Mouse (Mus musculus) heart, embryonic 14.5 days (tissue): ENCODE measurements around the gene AI854703. TPM values are rescaled to one million over a fixed set of nuclear protein-coding genes. Genes with fewer than 3 reads are reported as not detected.

Source experiments
- ATAC-seq: fragments of 200-750 bp; cut with Nextera tagmentation; 2 replicates; pipeline ENCODE4 v1.8.0; 2017; ENCODE audit warnings: low read depth, moderate TSS enrichment; ENCODE audit not compliant: insufficient number of reproducible peaks, insufficient read depth, low FRiP score
- H3K27ac ChIP-seq, 2 experiments: fragments of 200-500 bp in 1 of 2; fragments of 300-500 bp in 1 of 2; sonication (generic) in 1 of 2; replicated peaks in 1 of 2; 2 replicates each; pipeline ENCODE4 v1.5.1; 2012 to 2014; ENCODE audit warnings: low read depth in 2 of 2, low read length in 2 of 2, control low read depth in 1 of 2, mild to moderate bottlenecking in 1 of 2, mixed read lengths in 1 of 2; ENCODE audit not compliant: control insufficient read depth in 1 of 2, insufficient read depth in 1 of 2
- H3K27me3 ChIP-seq: fragments of 300-500 bp; sonication (generic); 2 replicates; pipeline ENCODE4 v1.6.1; 2014; ENCODE audit warnings: mild to moderate bottlenecking, low read length, control low read depth; ENCODE audit not compliant: control insufficient read depth, insufficient read depth
- H3K36me3 ChIP-seq: fragments of 300-500 bp; sonication (generic); 2 replicates; pipeline ENCODE4 v1.6.1; 2014; ENCODE audit warnings: mild to moderate bottlenecking, control low read depth, low read length, mixed read lengths; ENCODE audit not compliant: control insufficient read depth, insufficient read depth
- H3K4me1 ChIP-seq, 2 experiments: fragments of 200-500 bp in 1 of 2; fragments of 300-500 bp in 1 of 2; sonication (generic) in 1 of 2; 2 replicates each; pipeline ENCODE4 v1.6.1; 2012 to 2014; ENCODE audit warnings: low read length in 2 of 2, control low read depth in 1 of 2, mixed read lengths in 1 of 2; ENCODE audit not compliant: control insufficient read depth in 2 of 2, insufficient read depth in 2 of 2
- H3K4me2 ChIP-seq: fragments of 300-500 bp; sonication (generic); 2 replicates; pipeline ENCODE4 v1.6.1; 2014; ENCODE audit warnings: mild to moderate bottlenecking, low read length
- H3K4me3 ChIP-seq, 2 experiments: fragments of 200-500 bp in 1 of 2; fragments of 300-500 bp in 1 of 2; sonication (generic) in 1 of 2; 2 replicates each; pipeline ENCODE4 v1.5.1; 2012 to 2014; ENCODE audit warnings: low read length in 2 of 2, mild to moderate bottlenecking in 2 of 2, control low read depth in 1 of 2, low read depth in 1 of 2, moderate library complexity in 1 of 2; ENCODE audit not compliant: control insufficient read depth in 1 of 2, insufficient read depth in 1 of 2
- H3K9ac ChIP-seq: fragments of 300-500 bp; sonication (generic); 2 replicates; pipeline ENCODE4 v1.6.1; 2014; ENCODE audit warnings: mild to moderate bottlenecking, low read length
- H3K9me3 ChIP-seq: fragments of 300-500 bp; sonication (generic); 2 replicates; pipeline ENCODE4 v1.6.1; 2016; ENCODE audit warnings: low read length, control low read depth; ENCODE audit not compliant: control insufficient read depth
- WGBS: fragments of 180-500 bp; shearing (Covaris S2); extraction: QIAGEN DNeasy Blood & Tissue Kit; methylation state at CpG from one replicate; pipeline ENCODE4 v1.1.7; 2014; 5-methylcytosine and 5-hydroxymethylcytosine counted together
- polyA plus RNA-seq: library from polyadenylated mRNA; unstranded; fragments of >200 nt; fragmentation: Nextera tagmentation; extraction: Ambion mirVana; gene quantifications from 2 replicates; pipeline ENCODE4 v1.2.1, GENCODE M21; 2014

Gene AI854703
- polyA plus RNA-seq, 1 experiment from 2014 or later = 1.1 TPM

DNA sequence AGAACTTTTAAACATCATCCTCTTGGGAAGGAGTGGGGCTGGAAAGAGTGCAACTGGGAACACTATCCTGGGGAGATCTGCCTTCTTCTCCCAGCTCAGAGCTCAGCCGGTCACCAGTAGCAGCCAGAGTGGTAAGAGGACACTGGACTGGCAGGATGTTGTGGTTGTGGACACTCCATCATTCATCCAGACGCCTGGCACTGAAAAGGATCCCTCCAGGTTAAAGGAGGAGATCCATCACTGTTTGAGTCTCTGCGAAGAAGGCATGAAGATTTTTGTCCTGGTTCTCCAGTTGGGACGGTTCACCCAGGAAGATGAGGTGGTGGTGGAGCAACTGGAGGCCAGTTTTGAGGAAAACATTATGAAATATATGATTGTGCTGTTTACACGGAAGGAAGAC lies 32.2 kb downstream of the AI854703 start:
- ATAC-seq = no peak

DNA sequence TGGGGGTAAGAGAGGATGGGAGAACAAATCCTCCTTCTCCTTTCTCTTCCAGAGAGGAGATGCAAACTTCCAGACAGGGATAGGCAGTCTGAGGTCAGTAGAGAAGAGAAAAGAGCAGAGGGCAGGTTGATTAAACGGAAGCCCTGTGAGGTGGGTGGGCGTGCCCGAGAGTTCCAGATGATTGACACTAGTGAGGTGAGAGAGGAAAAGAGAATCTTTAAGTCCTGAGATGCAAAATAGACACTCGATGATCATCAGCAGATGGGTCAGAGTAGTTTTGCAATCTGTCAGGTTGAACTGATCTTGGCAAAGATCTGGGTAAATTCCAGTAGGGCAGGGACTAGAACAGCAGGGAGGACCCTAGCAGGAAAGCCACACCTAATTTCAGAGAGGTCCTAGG lies 38.2 kb downstream of the AI854703 start:
- Histone ChIP-seq H3K27ac (no peak overlapping the region), H3K4me3 (no peak overlapping the region), H3K4me2 (no peak overlapping the region), H3K9ac (no peak overlapping the region), H3K27me3 (no peaks in the 10 kb centered on the region), H3K36me3 (no peaks in the 10 kb centered on the region), H3K4me1 (no peaks in the 10 kb centered on the region), H3K9me3 (no peaks in the 10 kb centered on the region)
- no peak for ATAC-seq
- WGBS = 80% methylated on average over 4 of the region's 4 CpGs

More for the DNA sequence above, 32.2 kb downstream of the AI854703 start:
- H3K9me3 ChIP-seq = no peaks in the 10 kb centered on the region
- no peak overlapping the region for H3K27ac ChIP-seq
- H3K4me3 ChIP-seq = no peak overlapping the region
- H3K27me3 ChIP-seq = no peaks in the 10 kb centered on the region
- no peak overlapping the region for H3K4me2 ChIP-seq
- H3K36me3 ChIP-seq = no peaks in the 10 kb centered on the region
- no peaks in the 10 kb centered on the region for H3K4me1 ChIP-seq
- 74% methylated on average over 5 of the region's 5 CpGs for WGBS
- no peak overlapping the region for H3K9ac ChIP-seq

DNA sequence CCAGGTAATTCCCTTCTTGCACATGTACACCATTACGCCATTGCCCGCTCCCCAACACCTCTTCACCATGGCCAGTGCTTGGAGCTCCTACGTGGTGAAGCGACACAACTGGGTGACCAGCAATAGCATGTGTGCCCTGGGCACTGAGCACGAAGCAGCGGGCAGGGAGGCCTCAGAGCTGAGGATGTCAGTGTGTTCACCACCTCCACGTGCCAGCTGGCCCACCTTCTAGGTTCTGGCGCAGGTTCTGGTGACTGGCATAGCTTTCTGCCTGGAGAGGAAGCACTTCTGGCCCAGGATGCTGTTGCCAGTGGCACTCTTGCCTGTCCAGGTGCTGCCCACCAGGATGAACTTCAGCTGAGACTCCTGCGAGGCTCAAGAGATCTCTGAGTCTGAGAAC lies 38.9 kb downstream of the AI854703 start:
- Histone ChIP-seq H3K4me2 (no peak overlapping the region), H3K9me3 (no peaks in the 10 kb centered on the region), H3K9ac (no peak overlapping the region), H3K36me3 (no peaks in the 10 kb centered on the region), H3K4me3 (no peak overlapping the region), H3K4me1 (no peaks in the 10 kb centered on the region), H3K27ac (no peak overlapping the region), H3K27me3 (no peaks in the 10 kb centered on the region)
- 86% methylated on average over 9 of the region's 9 CpGs for WGBS
- no peak for ATAC-seq

DNA sequence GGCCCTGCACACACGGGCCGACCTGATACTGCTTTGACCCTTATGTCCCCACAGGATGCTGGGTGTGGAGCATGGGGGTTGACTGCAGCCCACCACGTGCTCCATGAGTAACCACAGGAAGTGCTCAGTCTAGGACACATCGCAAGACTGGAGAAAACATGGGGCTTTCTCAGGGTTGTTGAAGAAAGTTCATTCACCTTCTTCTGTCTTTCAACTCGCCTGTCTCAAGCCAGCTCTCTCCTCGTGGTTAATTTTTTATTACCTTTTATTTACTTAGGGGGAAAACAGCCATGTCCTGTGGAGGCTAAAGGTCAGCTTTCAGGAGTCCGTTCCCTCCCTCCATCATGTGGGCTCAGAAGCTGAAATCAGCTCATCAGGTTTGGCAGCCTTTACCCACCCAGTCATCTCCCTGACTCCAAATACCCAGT lies 39.6 kb downstream of the AI854703 start:
- Histone ChIP-seq H3K4me1 (no peaks in the 10 kb centered on the region), H3K4me3 (no peak overlapping the region), H3K27ac (no peak overlapping the region), H3K9me3 (no peaks in the 10 kb centered on the region), H3K9ac (no peak overlapping the region), H3K4me2 (no peak overlapping the region), H3K36me3 (no peaks in the 10 kb centered on the region), H3K27me3 (no peaks in the 10 kb centered on the region)
- WGBS = 56% methylated on average over 7 of the region's 7 CpGs
- ATAC-seq = no peak

DNA sequence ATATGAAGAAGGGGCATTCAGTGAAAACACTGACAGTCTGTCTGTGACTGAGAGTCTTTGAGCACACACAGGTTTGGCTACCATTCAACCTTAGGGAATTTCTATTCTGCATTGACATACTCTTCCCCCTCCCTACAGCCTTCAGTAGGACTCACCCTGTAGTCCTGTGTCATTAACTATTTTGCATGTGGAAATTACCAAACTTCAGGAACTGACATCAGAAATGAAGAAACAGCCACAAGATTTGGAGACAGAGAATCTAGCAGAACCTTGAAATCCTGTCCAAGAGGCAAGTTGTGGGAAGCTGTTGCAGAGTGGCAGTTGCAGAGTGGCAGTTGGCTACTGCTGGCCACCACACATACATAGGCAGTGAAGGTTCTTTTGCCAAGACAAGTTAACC lies 41.5 kb downstream of the AI854703 start:
- H3K4me3 ChIP-seq = no peak overlapping the region
- no peak overlapping the region for H3K4me2 ChIP-seq
- H3K36me3 ChIP-seq = no peaks in the 10 kb centered on the region
- no peaks in the 10 kb centered on the region for H3K27me3 ChIP-seq
- H3K27ac ChIP-seq = no peak overlapping the region
- H3K9ac ChIP-seq = no peak overlapping the region
- ATAC-seq = no peak
- no peaks in the 10 kb centered on the region for H3K4me1 ChIP-seq
- no peaks in the 10 kb centered on the region for H3K9me3 ChIP-seq

- no peaks in the 10 kb centered on the region for H3K36me3 ChIP-seq
- no peak overlapping the region for H3K27ac ChIP-seq
- no peaks in the 10 kb centered on the region for H3K9me3 ChIP-seq
- no peak overlapping the region for H3K4me2 ChIP-seq
- no peak for ATAC-seq
- H3K4me3 ChIP-seq = no peak overlapping the region
- no peaks in the 10 kb centered on the region for H3K27me3 ChIP-seq
- no peak overlapping the region for H3K9ac ChIP-seq
- no peaks in the 10 kb centered on the region for H3K4me1 ChIP-seq
- 50% methylated on average over 2 of the region's 2 CpGs for WGBS
Measured at GRCm38 (mm10) chr6:48669446-48669969, 42.9 kb downstream of the AI854703 start.

DNA sequence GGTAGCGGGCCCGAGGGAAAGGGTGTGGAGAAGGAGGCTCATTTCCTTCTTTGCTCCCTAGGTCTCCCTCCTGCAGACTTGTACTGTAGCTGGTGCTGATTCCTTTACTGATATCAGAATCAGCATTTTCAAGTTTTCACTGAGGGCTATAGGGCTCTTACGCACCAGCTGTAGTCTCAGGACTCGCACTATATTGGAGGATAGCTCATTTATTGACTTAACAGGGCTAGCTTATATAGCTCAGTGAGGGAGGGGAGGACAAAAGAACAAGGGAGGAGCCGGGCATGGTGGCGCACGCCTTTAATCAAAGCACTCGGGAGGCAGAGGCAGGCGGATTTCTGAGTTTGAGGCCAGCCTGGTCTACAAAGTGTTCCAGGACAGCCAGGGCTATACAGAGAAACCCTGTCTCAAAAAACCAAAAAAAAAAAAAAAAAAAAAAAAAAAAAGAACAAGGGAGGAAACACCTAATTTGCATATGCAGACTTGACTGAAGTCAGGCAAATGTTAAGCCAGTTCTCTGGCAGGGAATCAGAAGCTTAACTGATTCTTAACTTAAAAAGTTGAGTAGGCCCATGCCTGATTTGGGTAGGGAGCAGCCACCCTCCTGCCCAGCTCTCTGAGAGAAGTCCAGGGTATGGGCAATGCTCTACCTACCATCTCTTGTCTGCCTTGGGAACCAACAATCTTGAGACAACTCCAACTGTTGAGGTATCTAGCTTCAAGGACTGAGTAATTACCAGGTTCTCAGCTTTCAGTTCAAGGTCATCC lies 47.9 kb downstream of the AI854703 start:
- Histone ChIP-seq H3K4me3 (no peak overlapping the region), H3K36me3 (no peaks in the 10 kb centered on the region; the same call in 1 of the 2 replicates), H3K4me1 (no peaks in the 10 kb centered on the region; a peak in 1 of 4 replicates), H3K9me3 (no peaks in the 10 kb centered on the region), H3K9ac (no peak overlapping the region), H3K27ac (no peak overlapping the region), H3K4me2 (no peak overlapping the region), H3K27me3 (no peaks in the 10 kb centered on the region)
- WGBS = 91% methylated on average over 9 of the region's 9 CpGs
- ATAC-seq = no peak
